Mouse (Mus musculus) CH12.LX (cell line): ENCODE measurements around the gene March9.

ENCODE experiments used
- CTCF ChIP-seq, 2 experiments: IDR thresholded peaks in 1 of 2; conservative IDR thresholded peaks in 1 of 2; 2 replicates each; pipeline ENCODE4 v1.5.1; 2011 to 2012; ENCODE audit warnings: low read depth in 2 of 2, low read length in 2 of 2, improper control_type of control experiment in 1 of 2, inconsistent platforms in 1 of 2, mild to moderate bottlenecking in 1 of 2, moderate library complexity in 1 of 2
- HCFC1 ChIP-seq: IDR thresholded peaks from 2 replicates; pipeline ENCODE4 v1.6.1; 2012; ENCODE audit warnings: low read depth, mild to moderate bottlenecking, inconsistent platforms, low read length, improper control_type of control experiment
- KAT2A ChIP-seq: IDR thresholded peaks from 2 replicates; pipeline ENCODE4 v1.6.1; 2012; ENCODE audit warnings: low read length, improper control_type of control experiment, inconsistent platforms; ENCODE audit not compliant: insufficient replicate concordance
- MAZ ChIP-seq: IDR thresholded peaks from 2 replicates; pipeline ENCODE4 v1.6.1; 2012; ENCODE audit warnings: low read depth, mild to moderate bottlenecking, inconsistent platforms, low read length, improper control_type of control experiment, moderate library complexity
- USF1 ChIP-seq: IDR thresholded peaks from 2 replicates; pipeline ENCODE4 v1.6.1; 2014; ENCODE audit warnings: low read depth, mild to moderate bottlenecking, inconsistent platforms, low read length, improper control_type of control experiment
- ZC3H11A ChIP-seq: IDR thresholded peaks from 2 replicates; pipeline ENCODE4 v1.6.1; 2012; ENCODE audit warnings: low read depth, mild to moderate bottlenecking, inconsistent platforms, low read length, improper control_type of control experiment
- ZKSCAN1 ChIP-seq: IDR thresholded peaks from 2 replicates; pipeline ENCODE4 v1.6.1; 2012; ENCODE audit warnings: low read depth, inconsistent platforms, low read length, improper control_type of control experiment, borderline replicate concordance
- ZMIZ1 ChIP-seq: IDR thresholded peaks from 2 replicates; pipeline ENCODE4 v1.6.1; 2012; ENCODE audit warnings: low read depth, mild to moderate bottlenecking, inconsistent platforms, low read length, improper control_type of control experiment

DNA sequence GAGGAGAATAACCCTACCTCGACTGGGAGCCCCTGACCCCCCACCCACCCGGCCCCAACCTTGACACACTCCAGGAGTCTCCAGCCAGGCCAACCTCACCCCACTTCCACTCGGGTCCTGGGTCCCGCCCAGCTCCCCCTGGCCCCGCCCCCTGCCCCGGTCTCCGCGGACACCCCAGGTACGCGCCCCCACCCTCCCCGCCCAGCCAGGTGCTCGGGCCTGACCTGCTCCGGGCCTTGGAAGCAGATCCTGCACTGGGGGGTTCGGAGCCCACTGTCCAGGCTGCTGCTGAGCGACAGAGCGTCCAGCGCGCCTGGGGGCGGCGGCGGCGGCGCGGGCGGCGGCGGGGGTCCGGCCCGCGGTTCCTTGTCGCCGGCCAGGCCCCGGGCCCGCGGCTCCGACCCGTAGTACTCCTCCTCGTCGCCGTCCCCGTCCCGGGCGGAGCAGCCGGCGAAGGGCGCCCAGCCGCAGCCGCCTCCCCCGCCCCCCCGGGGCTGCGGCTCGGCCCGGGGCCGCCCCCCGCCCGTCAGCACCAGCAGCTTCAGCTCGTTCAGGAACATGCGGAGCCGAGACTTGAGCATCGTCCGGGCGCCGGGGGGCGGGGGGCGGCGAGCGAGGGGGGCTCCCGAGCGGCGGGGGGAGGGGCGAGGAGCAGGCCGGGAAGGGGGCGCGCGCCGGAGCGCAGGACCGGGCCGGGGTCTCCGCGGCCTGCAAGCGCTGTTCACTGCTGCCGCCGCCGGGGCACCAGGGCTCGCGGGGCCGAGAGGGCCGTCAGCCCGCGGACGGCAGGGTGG, 613 bp downstream of the March9 start:
- TF ChIP-seq USF1 (no peak), CTCF (conservative IDR thresholded peaks at IDR 0.05 in 1 of 2, IDR thresholded peaks at IDR 0.05 in 1 of 2; ENCODE audit: low read depth in 2 of 2, low read length in 2 of 2) (no peak), HCFC1 (no peak), ZMIZ1 (no peak), ZC3H11A (no peak), MAZ (no peak), ZKSCAN1 (no peak), KAT2A (no peak)
